Mouse (Mus musculus): ENCODE results near the gene Smok3c. TPM values are rescaled to one million over a fixed set of nuclear protein-coding genes. Genes with fewer than 3 reads are reported as not detected.
"Not testable (repeated sequence)": the region's sequence is repeated elsewhere in the genome, so short reads cannot be mapped to it uniquely, and the experiment has no call there.

Gene Smok3c
- not detected in 2 replicates for polyA plus RNA-seq (2011; ENCODE audit: insufficient read length, low read depth, missing spikeins)

DNA sequence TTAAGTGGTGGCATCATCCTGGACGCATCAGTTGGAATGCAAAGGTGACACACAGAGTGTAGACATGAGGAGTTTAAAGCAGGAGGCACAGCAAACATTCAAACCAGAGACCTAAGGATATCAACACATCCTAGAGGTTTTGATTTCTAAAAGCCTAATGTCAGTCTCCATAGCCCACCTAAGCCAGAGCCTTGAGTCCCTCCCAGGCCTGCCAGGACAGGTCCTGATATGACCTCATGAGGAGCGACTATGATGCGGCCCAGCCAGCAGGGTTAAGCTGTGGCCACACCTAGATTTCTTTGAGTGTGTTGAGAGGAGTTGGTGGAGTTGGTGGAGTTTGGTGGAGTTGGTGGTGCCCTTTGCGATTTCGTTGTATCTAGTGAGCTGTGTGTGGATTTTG, at the start of gene Smok3c:
TSS of gene Smok3c (plus strand) at position 301 of the 400 bp plus-strand sequence.
- H3K4me1 ChIP-seq (ENCODE audit: control insufficient read depth, insufficient read depth, low read length); H3K4me3 ChIP-seq (ENCODE audit: insufficient read depth, low read length); H3K27ac ChIP-seq (ENCODE audit: insufficient read depth, low read length): not testable (repeated sequence)

DNA sequence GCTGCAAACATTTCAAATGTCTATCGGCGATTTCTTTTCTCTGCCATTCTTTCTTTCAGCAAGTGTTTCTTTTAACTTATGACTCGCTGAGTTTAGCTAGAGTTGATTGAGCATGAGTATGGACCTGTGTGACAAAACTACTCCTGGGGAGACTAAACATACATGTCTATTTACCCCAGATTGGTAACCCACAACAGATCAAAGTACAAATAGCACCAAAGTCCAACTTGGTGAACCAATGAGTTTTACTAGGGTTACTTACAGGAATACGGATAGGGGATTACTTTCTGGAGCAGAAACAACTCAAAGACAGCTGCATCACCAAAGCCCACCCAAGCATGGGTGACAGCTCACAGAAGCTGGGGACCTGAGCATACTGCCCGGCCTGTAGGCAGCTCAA, 43.6 kb upstream of the Smok3c start:
- Histone ChIP-seq H3K27ac (ENCODE audit: insufficient read depth, low read length) (no peak overlapping the region), H3K4me3 (ENCODE audit: insufficient read depth, low read length) (no peak overlapping the region), H3K4me1 (ENCODE audit: control insufficient read depth, insufficient read depth, low read length) (no peaks in the 10 kb centered on the region)
- TF ChIP-seq CTCF (IDR thresholded peaks at IDR 0.05; ENCODE audit: borderline replicate concordance, insufficient read depth, low read length) (no peak), POLR2A (IDR thresholded peaks at IDR 0.05; ENCODE audit: low read depth, low read length) (no peak)

DNA sequence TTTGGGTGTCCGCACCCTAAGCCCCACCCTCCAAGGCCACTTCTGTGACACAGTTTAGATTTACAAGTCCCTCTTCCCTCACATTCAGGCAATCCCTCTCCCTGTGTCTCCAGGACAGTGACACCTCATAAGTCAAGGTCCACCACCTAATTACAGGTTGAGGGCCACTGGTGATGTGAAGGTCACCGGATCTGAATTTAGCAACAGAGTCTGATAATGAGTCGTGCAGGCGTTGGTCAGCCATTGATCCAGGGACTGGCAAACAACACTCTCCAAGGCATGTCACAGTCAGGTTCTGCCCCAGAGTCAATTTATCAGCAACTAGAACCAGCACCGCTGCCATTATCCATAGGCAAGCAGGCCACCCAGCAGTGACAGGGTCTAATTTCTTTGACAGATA, 40.6 kb upstream of the Smok3c start:
- Histone ChIP-seq H3K4me1 (ENCODE audit: control insufficient read depth, insufficient read depth, low read length) (no peaks in the 10 kb centered on the region), H3K27ac (ENCODE audit: insufficient read depth, low read length) (no peak overlapping the region), H3K4me3 (ENCODE audit: insufficient read depth, low read length) (no peak overlapping the region)
- TF ChIP-seq CTCF (IDR thresholded peaks at IDR 0.05; ENCODE audit: borderline replicate concordance, insufficient read depth, low read length) (no peak), POLR2A (IDR thresholded peaks at IDR 0.05; ENCODE audit: low read depth, low read length) (no peak)

DNA sequence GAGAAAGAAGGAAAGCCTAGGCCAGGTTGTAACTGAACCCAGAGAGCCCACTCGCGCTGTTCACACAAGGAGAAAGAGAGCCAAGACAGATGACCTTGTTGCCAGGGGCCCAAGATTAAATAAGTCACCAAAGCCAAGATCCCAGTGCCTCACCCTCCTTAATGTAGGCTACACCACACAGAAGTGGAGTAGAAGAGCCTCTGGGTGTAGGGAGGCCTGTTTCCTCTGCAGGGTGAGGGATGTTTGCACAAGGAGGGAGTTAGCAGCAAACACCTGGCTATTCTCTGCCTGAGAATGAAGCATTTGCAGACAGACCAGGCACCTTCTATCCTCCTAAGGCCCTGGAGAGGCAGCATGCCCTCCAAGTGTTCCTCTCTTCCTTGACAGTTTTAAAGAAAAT, 36.5 kb upstream of the Smok3c start:
- Histone ChIP-seq H3K4me3 (ENCODE audit: insufficient read depth, low read length) (no peak overlapping the region), H3K4me1 (ENCODE audit: control insufficient read depth, insufficient read depth, low read length) (no peaks in the 10 kb centered on the region), H3K27ac (ENCODE audit: insufficient read depth, low read length) (no peak overlapping the region)
- no peak for TF ChIP-seq CTCF (IDR thresholded peaks at IDR 0.05; ENCODE audit: borderline replicate concordance, insufficient read depth, low read length)
- TF ChIP-seq POLR2A (IDR thresholded peaks at IDR 0.05; ENCODE audit: low read depth, low read length) = no peak

DNA sequence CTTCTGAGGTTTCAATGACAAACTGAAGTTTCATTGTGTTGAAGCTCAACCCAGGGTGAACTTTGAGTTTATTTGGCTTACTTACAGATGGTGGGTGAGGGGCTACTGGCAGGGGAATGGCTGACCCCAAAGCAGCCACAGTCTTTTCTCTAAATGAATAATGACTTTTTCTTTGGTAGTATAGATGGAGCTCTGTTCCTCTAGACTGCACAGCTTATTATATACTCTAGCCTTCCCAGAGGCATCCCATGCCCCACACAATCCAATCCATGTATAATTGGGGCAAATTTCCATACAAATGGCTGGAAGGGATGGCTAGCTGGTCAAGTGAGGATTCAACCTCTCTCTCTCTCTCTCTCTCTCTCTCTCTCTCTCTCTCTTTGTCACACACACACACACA, 36.0 kb upstream of the Smok3c start:
- H3K4me3 ChIP-seq (ENCODE audit: insufficient read depth, low read length) = no peak overlapping the region
- TF ChIP-seq POLR2A (IDR thresholded peaks at IDR 0.05; ENCODE audit: low read depth, low read length) (no peak), CTCF (IDR thresholded peaks at IDR 0.05; ENCODE audit: borderline replicate concordance, insufficient read depth, low read length) (no peak)
- no peaks in the 10 kb centered on the region for H3K4me1 ChIP-seq (ENCODE audit: control insufficient read depth, insufficient read depth, low read length)
- H3K27ac ChIP-seq (ENCODE audit: insufficient read depth, low read length) = no peak overlapping the region

DNA sequence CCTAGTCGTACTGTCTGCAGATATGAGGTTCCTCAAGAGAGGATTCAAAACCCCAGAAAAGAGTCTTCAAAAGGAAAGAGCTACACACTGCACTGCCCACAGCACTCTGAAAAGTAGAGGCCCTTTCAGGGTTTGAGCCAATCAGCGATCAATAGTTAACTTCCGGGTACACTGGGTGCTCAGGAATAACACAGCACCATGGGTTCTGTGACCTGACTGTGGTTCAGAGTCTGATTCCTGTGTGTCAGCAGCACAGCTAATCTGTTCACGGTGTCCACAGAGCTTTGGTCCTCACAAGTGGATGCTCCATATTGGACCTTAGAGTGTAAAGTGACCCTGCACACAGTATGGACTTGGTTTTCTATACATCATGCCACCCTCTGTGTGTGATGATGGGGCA, 33.4 kb upstream of the Smok3c start:
- not testable (repeated sequence) for H3K4me3 ChIP-seq (ENCODE audit: insufficient read depth, low read length); H3K4me1 ChIP-seq (ENCODE audit: control insufficient read depth, insufficient read depth, low read length); H3K27ac ChIP-seq (ENCODE audit: insufficient read depth, low read length)

DNA sequence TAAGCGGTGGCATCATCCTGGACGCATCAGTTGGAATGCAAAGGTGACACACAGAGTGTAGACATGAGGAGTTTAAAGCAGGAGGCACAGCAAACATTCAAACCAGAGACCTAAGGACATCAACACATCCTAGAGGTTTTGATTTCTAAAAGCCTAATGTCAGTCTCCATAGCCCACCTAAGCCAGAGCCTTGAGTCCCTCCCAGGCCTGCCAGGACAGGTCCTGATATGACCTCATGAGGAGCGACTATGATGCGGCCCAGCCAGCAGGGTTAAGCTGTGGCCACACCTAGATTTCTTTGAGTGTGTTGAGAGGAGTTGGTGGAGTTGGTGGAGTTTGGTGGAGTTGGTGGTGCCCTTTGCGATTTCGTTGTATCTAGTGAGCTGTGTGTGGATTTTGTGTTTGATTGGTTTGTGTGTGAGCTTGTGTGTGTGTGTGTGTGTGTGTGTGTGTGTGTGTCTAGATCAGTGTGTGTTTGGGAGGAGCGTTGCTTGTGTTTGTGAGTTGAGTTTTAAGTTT, 32.0 kb upstream of the Smok3c start, which contains the start of the genes Smok3a and Smok3b:
TSS of gene Smok3a (plus strand) at position 301 of the 519 bp plus-strand sequence.
TSS of gene Smok3b (plus strand) at position 469 of the 519 bp plus-strand sequence.
- not testable (repeated sequence) for H3K4me3 ChIP-seq (ENCODE audit: insufficient read depth, low read length); H3K4me1 ChIP-seq (ENCODE audit: control insufficient read depth, insufficient read depth, low read length); H3K27ac ChIP-seq (ENCODE audit: insufficient read depth, low read length)

DNA sequence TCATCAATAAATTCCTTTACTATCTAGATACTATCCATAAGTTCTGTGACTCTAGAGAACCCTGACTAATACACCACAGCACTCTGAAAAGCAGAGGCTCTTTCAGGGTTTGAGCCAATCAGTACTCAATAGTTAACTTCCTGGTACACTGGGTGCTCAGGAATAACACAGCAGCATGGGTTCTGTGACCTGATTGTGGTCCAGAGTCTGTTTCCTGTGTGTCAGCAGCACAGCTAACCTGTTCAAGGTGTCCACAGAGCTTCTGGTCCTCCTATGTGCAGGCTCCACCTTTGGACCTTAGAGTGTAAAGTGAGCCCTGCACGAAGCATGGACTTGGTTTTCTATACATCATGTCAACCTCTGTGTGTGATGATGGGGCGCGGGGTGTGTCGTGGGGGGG, 20.8 kb downstream of the Smok3c start:
- H3K4me3 ChIP-seq (ENCODE audit: insufficient read depth, low read length) = no peak overlapping the region

DNA sequence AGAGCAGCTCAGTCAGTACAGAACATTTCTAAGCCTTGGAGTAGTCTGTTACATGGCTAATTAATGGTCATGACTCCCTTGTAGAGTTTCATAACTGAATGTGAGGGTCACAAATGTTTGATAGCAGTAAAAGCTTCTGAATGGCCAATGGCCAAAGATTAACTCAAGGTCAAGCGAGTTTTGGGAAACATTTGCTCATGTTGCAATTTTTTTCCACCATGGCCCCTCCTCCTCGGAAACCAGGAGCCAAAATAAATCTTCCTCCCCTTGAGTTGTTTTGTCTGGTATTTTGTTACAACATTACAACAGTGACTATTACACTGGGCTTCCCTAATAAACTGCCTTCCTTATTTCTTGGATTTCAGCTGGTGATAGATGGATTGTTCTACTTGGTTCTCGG, 22.7 kb downstream of the Smok3c start:
- Histone ChIP-seq H3K4me3 (ENCODE audit: insufficient read depth, low read length) (no peak overlapping the region), H3K27ac (ENCODE audit: insufficient read depth, low read length) (no peak overlapping the region), H3K4me1 (ENCODE audit: control insufficient read depth, insufficient read depth, low read length) (no peaks in the 10 kb centered on the region)
- TF ChIP-seq POLR2A (IDR thresholded peaks at IDR 0.05; ENCODE audit: low read depth, low read length) (no peak), CTCF (IDR thresholded peaks at IDR 0.05; ENCODE audit: borderline replicate concordance, insufficient read depth, low read length) (no peak)

More for the DNA sequence above, 20.8 kb downstream of the Smok3c start:
- TF ChIP-seq POLR2A (IDR thresholded peaks at IDR 0.05; ENCODE audit: low read depth, low read length) (no peak), CTCF (IDR thresholded peaks at IDR 0.05; ENCODE audit: borderline replicate concordance, insufficient read depth, low read length) (no peak)
- Histone ChIP-seq H3K27ac (ENCODE audit: insufficient read depth, low read length) (no peak overlapping the region), H3K4me1 (ENCODE audit: control insufficient read depth, insufficient read depth, low read length) (no peaks in the 10 kb centered on the region)

DNA sequence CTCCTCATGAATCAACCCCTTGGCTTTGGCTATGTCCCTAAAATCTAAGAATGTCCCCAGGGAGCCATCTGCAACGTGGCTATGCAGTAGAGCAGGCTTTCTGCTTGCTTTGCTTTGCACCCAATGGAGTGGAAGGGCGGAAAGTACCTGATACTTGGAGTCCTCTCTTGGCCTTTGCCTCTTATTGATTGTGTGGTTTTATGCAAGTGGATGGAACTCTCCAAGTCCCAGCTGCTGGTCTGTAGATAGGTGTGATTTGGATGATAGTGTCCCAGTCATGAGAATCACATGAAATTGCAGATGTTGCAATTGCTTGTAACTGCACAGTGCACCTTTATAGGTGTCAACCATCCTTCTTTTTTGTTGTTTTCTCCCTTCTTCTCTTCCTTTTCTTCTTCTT, 23.2 kb downstream of the Smok3c start:
- no peak overlapping the region for H3K4me3 ChIP-seq (ENCODE audit: insufficient read depth, low read length)
- H3K4me1 ChIP-seq (ENCODE audit: control insufficient read depth, insufficient read depth, low read length) = no peaks in the 10 kb centered on the region
- TF ChIP-seq POLR2A (IDR thresholded peaks at IDR 0.05; ENCODE audit: low read depth, low read length) = no peak
- no peak for TF ChIP-seq CTCF (IDR thresholded peaks at IDR 0.05; ENCODE audit: borderline replicate concordance, insufficient read depth, low read length)
- H3K27ac ChIP-seq (ENCODE audit: insufficient read depth, low read length) = no peak overlapping the region

DNA sequence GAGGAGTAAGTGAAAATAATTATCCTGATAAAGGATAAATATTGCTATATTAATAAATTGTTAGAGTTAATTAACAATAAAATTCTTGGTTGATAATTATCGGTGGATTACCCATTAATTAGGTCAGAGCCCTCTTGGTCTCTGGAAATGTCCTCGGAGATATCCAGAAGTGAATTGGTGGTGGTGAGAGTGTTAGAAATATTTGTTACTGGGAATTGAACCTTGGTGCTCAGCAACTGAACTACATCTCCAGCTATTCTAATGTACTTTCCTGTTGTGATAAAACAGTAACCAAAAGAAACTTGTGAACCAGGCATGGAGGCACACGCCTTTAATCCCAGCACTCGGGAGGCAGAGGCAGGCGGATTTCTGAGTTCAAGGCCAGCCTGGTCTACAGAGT, 27.5 kb downstream of the Smok3c start:
- no peak overlapping the region for H3K27ac ChIP-seq (ENCODE audit: insufficient read depth, low read length)
- TF ChIP-seq POLR2A (IDR thresholded peaks at IDR 0.05; ENCODE audit: low read depth, low read length) (no peak), CTCF (IDR thresholded peaks at IDR 0.05; ENCODE audit: borderline replicate concordance, insufficient read depth, low read length) (no peak)
- H3K4me3 ChIP-seq (ENCODE audit: insufficient read depth, low read length) = no peak overlapping the region
- H3K4me1 ChIP-seq (ENCODE audit: control insufficient read depth, insufficient read depth, low read length) = no peaks in the 10 kb centered on the region
